Mouse (Mus musculus) gastrocnemius, adult 2 months (tissue): Measurements from ENCODE around the gene Snapc4. TPM values are rescaled to one million over a fixed set of nuclear protein-coding genes. Genes with fewer than 3 reads are reported as not detected.

ENCODE experiments used
- DNase-seq: peaks from one replicate; pipeline ENCODE4 v3.0.0; 2022
- H3K27ac ChIP-seq: fragments of 200-600 bp; 2 replicates; pipeline ENCODE4 v1.8.1; 2022; ENCODE audit warnings: mild to moderate bottlenecking
- H3K4me3 ChIP-seq: fragments of 200-600 bp; 2 replicates; pipeline ENCODE4 v1.8.1; 2022; ENCODE audit warnings: mild to moderate bottlenecking, moderate library complexity
- CTCF ChIP-seq: fragments of 200-600 bp; IDR thresholded peaks from 2 replicates; pipeline ENCODE4 v1.8.1; 2022; ENCODE audit warnings: antibody characterized with exemption, mild to moderate bottlenecking, moderate library complexity
- intact Hi-C: fragments of 180-260 bp; cut with DNase I; formaldehyde crosslinking; loops from one replicate; pipeline ENCODE4 v1.15.1; 2025
- total RNA-seq, 2 experiments: library from RNA; stranded (reverse); gene quantifications; 2 replicates each; pipeline ENCODE4 v1.2.3; 2021

Snapc4 gene
- total RNA-seq, 2 experiments from 2014 or later = 7.5 to 8.6 TPM

DNA sequence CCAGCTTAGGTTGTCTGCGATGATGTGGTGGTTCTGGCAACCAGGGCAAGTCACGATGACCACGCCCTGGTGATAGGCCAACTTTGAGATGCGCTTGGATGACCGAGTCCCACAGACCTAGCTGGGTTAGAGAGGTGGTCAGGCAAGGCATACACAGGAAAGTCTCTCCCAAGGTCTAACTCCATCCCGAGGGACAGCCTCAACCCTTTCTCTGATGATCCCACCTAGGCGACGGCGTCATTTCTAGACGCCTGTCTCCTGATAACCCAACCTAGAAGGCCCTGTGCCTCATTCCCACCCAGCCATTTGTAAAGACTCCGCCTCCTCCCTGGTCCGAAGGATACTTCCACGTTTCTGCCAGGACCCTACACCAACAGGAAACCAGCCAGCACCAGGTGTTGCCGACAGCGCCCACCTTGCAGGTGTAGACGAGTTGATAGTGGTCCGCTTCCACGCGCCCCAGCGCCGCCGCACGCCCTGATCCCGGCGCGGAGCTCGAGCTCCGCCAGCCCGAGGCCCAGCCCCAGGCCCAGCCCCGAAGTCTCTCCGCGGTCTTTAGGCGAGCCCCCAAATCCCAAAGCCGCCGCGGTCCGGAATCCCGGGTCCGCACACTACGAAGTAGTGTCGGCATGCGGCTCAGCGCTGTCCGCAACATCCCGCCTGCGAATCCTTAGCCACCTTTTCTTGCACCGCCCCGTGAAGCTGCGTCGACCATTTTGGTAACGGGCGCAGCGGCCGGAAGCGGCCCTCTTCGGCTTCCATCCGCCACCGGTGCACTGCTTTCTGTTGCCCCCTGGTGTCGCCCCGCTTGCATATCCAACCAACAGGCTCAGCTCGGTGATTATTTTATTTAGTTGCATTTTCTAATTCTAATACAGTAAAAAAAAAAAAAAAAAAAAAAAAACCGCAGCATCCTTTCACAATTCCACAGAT lies 28.8 kb downstream of the Snapc4 start, which contains the start of gene Dnlz:
TSS of gene Dnlz (minus strand) at position 753 of the 933 bp plus-strand sequence.
- Histone ChIP-seq H3K4me3 (peak within 1 kb of the TSS; percentile 95), H3K27ac (peak within 1 kb of the TSS; percentile 92)
- DNase-seq = peak; percentile 95
- peak; percentile 83 for TF ChIP-seq CTCF
- intact Hi-C loops = loop anchor here (1.0 to 5.0 kb wide), 3 partner anchors 34 to 51 kb away; partner anchors contain the start of genes Entr1, Gpsm1 and Pmpca

DNA sequence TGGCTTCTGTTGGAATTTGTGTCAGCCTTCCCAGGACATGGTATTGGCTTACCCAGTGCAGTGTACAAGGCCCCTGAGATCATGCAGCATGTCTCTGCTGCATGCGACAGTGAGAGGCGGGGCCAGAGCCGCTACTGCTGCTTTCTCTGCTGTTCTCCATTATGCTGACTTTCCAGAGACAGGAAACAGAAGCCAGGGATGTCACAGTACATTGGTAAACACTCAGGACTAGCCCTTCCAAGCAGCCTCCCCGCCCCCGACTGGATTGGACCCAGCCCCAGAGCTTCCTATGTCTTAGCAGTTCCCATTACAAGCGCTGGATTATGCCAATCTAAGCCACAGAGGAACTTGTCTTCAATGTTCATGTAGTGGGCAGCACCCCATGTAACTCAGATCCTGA lies 32.2 kb downstream of the Snapc4 start:
- H3K4me3 ChIP-seq = no peak overlapping the region
- no peak overlapping the region for H3K27ac ChIP-seq
- TF ChIP-seq CTCF = no peak
- DNase-seq = no peak
- intact Hi-C loops = no loop called here

GRCm38 (mm10) chr2:26342609-26343490 lies 37.6 kb downstream of the Snapc4 start:
- DNase-seq = no peak
- TF ChIP-seq CTCF = no peak
- Histone ChIP-seq H3K4me3 (no peak overlapping the region), H3K27ac (peak overlapping the region; percentile 66)
- intact Hi-C loops = no loop called here

DNA sequence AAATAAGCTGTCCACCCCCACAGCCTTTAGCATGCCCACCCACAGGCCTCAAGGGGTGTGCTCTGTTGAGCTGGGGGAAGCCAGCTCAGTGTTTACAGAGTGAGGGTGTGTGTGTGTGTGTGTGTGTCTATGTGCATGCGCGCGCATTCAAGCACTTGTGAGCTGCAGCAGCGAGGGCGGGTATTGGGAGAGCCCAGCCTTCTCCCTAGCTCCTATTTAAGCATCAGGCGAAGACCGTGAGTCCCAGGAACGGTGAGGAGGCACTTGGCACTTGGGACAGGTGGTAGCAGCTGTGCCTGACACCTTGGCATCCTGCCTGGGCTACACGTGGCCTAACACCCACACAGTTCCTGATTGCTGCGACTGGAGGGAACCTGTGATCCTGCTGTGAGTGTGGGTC lies 38.4 kb downstream of the Snapc4 start:
- TF ChIP-seq CTCF = no peak
- no peak overlapping the region for H3K4me3 ChIP-seq
- peak overlapping the region; percentile 66 for H3K27ac ChIP-seq
- DNase-seq = peak; percentile 79
- intact Hi-C loops = no loop called here

GRCm38 (mm10) chr2:26341510-26341981 lies 38.9 kb downstream of the Snapc4 start:
- Histone ChIP-seq H3K4me3 (no peak overlapping the region), H3K27ac (peak overlapping the region; percentile 66)
- no peak for DNase-seq
- intact Hi-C loops = no loop called here
- no peak for TF ChIP-seq CTCF

GRCm38 (mm10) chr2:26339204-26339551 lies 41.3 kb downstream of the Snapc4 start:
- TF ChIP-seq CTCF = no peak
- no peak overlapping the region for H3K4me3 ChIP-seq
- intact Hi-C loops = no loop called here
- DNase-seq = no peak
- H3K27ac ChIP-seq = no peak overlapping the region

- Histone ChIP-seq H3K4me3 (no peak overlapping the region), H3K27ac (peak overlapping the region; percentile 24; the same call in 1 of the 2 replicates)
- intact Hi-C loops = no loop called here
- no peak for DNase-seq
- TF ChIP-seq CTCF = no peak
These were observed 41.9 kb downstream of the Snapc4 start for GRCm38 (mm10) chr2:26338302-26339203.

- DNase-seq = no peak
- intact Hi-C loops = no loop called here
- Histone ChIP-seq H3K4me3 (no peak overlapping the region), H3K27ac (peak overlapping the region; percentile 51)
- no peak for TF ChIP-seq CTCF
These were observed 49.8 kb downstream of the Snapc4 start for GRCm38 (mm10) chr2:26330702-26331101.

DNA sequence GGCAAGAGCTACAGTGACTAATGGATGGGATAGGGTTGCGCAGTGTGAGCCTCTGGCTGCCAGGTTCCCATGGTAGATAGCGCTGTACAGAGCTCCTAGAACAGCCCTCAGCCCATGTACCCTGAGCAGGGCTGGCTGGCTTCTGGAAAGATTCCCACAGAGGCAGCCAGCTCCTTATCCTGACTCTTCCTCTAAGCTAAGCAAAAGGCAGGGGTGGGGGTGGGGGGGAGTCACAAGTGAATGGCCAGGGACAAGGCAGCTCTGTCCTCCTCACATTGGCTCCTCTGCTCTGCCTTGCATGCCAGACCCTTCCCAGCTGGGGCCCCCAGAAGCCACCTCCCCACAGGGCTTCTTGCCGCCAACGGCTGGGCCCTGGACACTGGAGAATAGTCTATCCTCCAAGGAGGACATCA lies 50.4 kb downstream of the Snapc4 start:
- H3K27ac ChIP-seq = peak overlapping the region; percentile 63
- no peak overlapping the region for H3K4me3 ChIP-seq
- DNase-seq = no peak
- intact Hi-C loops = no loop called here
- TF ChIP-seq CTCF = no peak

DNA sequence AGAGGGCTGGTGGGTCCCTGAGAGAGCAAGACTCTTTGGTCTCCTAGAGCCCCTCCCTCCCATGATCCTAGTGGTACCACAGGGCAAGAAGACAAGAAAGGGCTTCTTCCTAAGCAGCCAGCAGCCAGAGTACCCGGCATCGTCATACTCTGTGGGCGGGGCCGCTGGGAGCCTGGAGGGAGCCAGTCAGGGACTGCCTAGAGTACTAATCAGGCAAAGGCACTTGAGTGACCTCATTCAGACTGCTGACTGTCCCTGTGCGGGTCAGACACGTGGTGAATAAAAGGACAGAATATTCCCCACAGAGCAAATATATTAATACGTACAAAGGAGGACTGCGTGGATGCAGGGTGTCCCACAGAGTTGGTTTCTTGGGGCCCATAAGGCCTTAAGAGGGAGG lies 51.1 kb downstream of the Snapc4 start:
- peak; percentile 68 for DNase-seq
- no peak overlapping the region for H3K4me3 ChIP-seq
- intact Hi-C loops = loop anchor here (5.0 kb wide), 1 partner anchor 233 kb away; no protein-coding TSS in a partner anchor
- no peak for TF ChIP-seq CTCF
- peak overlapping the region; percentile 63 for H3K27ac ChIP-seq

GRCm38 (mm10) chr2:26327852-26328251 lies 52.6 kb downstream of the Snapc4 start:
- Histone ChIP-seq H3K27ac (no peak overlapping the region), H3K4me3 (no peak overlapping the region)
- TF ChIP-seq CTCF = no peak
- peak; percentile 40 for DNase-seq
- intact Hi-C loops = loop anchor here (5.0 kb wide), 1 partner anchor 234 kb away; no protein-coding TSS in a partner anchor
